Mouse (Mus musculus): ENCODE results near the gene Cav1.

- TF ChIP-seq TAL1 (IDR thresholded peaks at IDR 0.05; ENCODE audit: low read length) (no peak), GATA1 (IDR thresholded peaks at IDR 0.05; ENCODE audit: low read length) (no peak)
Observed at GRCm38 (mm10) chr6:17317167-17317524, 11.0 kb downstream of the Cav1 start.
